In genomic region chr11:3318286-3318685, GRCm38 (mm10) we compare ENCODE assay signal across 17 mouse cellular contexts.
"Had no signal": no experiment of that assay in that cellular context is flagged by ENCODE, and none has a peak within 500 bp of the region (broad histone marks: within the 10 kb centered on the region; RNA-seq: fewer than 3 reads in every experiment).

No protein-coding gene starts in this region.

- H3K36me3 ChIP-seq: lung, embryonic 15.5 days; midbrain, embryonic 15.5 days had no signal

- H3K27ac ChIP-seq: lung, embryonic 15.5 days; macrophage; midbrain, embryonic 13.5 days; midbrain, embryonic 15.5 days; neural tube, embryonic 12.5 days had no signal

- DNase-seq: lung, adult 2 months; lung, postnatal 14 days; lung, postnatal 36 days; right cerebral cortex, postnatal 25 days; right cerebral cortex, postnatal 4 days; spleen, adult 18-20 months; thymus, adult 18-20 months; thymus, postnatal 14 days; thymus, postnatal 36 days had no signal

- H3K4me2 ChIP-seq: lung, embryonic 15.5 days; midbrain, embryonic 11.5 days; midbrain, embryonic 13.5 days; midbrain, embryonic 15.5 days; neural tube, embryonic 12.5 days had no signal

- H3K4me1 ChIP-seq: lung, embryonic 15.5 days; midbrain, embryonic 13.5 days; midbrain, embryonic 15.5 days; neural tube, embryonic 12.5 days had no signal

- H3K9me3 ChIP-seq: lung, embryonic 15.5 days; megakaryocyte, embryonic 14.5 days; midbrain, embryonic 13.5 days; midbrain, embryonic 15.5 days; neural tube, embryonic 12.5 days had no signal

- H3K27me3 ChIP-seq: lung, embryonic 15.5 days; megakaryocyte, embryonic 14.5 days; midbrain, embryonic 13.5 days; midbrain, embryonic 15.5 days; neural tube, embryonic 12.5 days had no signal

- H3K4me3 ChIP-seq: lung, embryonic 15.5 days; megakaryocyte, embryonic 14.5 days; midbrain, embryonic 13.5 days; midbrain, embryonic 15.5 days; neural tube, embryonic 12.5 days had no signal

- ATAC-seq: lung, postnatal 0 days; midbrain, embryonic 13.5 days; midbrain, embryonic 15.5 days had no signal

- H3K9ac ChIP-seq: lung, embryonic 15.5 days; midbrain, embryonic 13.5 days; midbrain, embryonic 15.5 days; neural tube, embryonic 12.5 days had no signal
